Mouse (Mus musculus): ENCODE results near the gene Cntnap1.

Cntnap1 gene

GRCm38 (mm10) chr11:101170811-101171610 is 688 bp downstream of the Cntnap1 start, which contains the start of gene Plekhh3:
TSS of gene Plekhh3 (minus strand) at chr11:101171351.
- peak; percentile 98 for DNase-seq (ENCODE audit: low read depth, low spot score)

- peak; percentile 92 for DNase-seq (ENCODE audit: low read depth, low spot score)
These were observed 1.6 kb downstream of the Cntnap1 start for GRCm38 (mm10) chr11:101171721-101172433.

- no peak for DNase-seq (ENCODE audit: low read depth, low spot score)
These were observed 2.1 kb downstream of the Cntnap1 start for GRCm38 (mm10) chr11:101172434-101172815.

DNA sequence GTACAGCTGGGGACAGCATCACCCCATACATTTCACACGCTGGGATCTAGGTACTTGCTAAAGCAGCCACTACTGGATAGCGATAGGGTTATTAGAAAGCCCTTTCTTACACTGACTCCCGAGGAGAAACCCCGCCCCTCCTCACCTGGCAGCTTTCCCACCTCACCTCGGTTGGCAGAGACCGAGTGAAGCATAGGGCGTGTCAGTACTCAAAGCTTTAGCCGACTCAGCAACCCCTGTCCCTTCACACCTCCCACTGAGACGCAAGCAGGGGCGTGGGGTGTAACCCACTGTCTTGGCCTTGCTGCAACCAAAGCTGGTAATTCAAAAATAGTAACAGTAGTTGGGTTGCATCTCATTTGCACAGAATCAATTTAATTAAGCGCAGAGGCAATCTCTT is 2.8 kb downstream of the Cntnap1 start:
- DNase-seq (ENCODE audit: low read depth, low spot score), result no peak

DNA sequence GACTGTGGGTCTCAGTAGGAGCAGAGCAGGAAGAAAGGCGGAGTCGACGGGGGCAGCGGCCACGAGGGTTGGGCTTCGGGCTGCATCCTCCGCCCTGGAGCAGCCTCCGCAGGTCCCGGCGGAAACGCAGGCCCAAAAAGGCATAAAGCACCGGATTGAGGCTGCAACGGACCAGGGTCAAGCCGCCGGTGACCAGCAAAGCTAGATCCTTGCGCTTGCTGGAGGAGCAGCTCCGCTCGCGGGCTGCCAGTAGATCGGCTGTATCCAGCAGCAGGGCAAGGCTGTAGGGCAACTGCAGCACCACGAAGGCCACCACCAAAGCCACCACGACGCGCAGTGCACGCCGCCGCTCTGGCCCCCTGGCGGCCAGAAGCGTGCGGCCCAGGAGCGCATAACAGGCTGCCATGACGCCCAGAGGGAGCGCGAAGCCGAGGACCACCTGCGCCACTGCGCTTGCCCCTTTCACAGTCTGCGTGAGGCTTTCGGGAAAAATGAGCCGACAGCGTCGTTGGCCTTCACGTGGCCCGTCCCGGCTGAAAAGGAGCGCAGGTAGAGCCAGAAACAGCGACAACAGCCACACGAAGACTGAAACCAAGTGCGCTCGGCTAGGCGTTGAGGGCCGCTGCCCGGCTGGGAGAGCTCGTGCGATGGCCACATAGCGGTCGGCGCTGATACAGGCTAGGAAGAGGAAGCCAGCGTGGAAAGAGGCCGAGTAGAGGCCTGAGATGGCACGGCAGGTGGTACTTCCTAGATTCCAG is 3.5 kb downstream of the Cntnap1 start:
- peak; percentile 95 for DNase-seq (ENCODE audit: low read depth, low spot score)

GRCm38 (mm10) chr11:101174389-101174745 is 4.0 kb downstream of the Cntnap1 start:
- peak; percentile 65 for DNase-seq (ENCODE audit: low read depth, low spot score)

DNA sequence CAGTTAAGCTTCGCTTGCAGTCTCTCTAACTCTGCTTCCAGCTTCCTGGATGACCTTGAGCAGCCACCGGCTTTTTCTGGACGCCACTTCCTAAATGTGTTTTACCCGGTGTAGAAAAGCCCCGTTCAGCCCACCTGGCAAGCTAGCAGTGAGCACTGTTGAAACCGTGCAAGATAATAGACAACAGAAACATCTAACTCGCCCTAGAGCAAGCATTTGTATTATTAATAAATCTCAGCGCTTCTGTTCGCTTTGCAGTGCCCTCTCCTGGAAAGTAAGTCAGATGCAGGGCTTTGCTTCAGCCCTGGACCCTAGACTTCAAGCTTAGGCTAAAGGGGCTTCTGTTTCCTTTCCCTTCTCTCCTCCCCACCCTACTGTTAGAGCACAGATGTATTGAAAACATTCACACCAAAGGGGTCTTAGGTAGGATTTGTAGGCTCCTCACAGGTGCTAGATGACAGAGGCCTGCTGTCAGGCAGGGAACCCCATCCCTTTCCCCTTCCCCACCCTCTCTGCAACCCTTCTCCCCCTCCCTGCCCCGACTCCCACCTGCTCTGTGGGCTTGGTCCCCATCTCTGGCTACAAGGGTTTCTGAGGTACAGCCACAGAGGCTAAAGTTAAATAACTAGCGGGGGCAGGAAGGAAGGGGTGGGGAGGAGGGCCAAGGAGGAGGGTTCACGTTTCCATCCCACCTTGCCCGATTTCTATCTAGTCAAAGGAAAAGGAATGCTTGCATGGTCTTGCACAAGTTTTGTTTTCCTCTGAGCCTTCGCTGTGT is 4.7 kb downstream of the Cntnap1 start, which contains the start of gene Ccr10:
Gene Ccr10, minus strand, starts transcription at position 593 of the 778 bp plus-strand sequence.
- DNase-seq (ENCODE audit: low read depth, low spot score), result peak; percentile 83

- peak; percentile 89 for DNase-seq (ENCODE audit: low read depth, low spot score)
These were observed 5.4 kb downstream of the Cntnap1 start for GRCm38 (mm10) chr11:101175636-101176116.

DNA sequence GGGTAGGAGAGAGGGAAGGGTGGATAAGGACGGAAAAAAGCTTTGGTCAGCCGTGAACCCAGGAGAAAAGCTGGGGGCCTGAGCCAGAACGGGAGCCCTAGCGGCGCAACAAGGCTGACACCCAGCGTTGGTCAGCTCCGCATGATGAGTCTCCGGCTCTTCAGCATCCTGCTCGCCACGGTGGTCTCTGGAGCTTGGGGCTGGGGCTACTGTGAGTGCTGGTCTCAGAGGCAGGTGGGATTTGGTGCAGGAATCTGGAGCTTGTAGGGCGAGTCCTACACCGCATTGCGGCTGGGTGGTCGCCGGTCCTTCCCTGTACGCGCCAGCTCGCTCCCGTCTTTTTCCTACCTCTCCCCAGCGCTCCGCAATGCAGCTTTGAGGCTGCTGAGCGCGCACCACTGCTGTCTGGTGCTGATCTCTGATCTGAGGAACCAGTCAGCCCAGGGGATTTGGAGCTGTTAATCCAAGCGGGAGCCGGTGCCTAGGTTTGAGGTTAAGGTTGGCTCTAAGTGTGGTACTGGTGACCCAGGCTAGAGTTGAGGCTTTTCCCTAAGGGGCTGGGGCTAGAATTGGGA is 5.9 kb downstream of the Cntnap1 start:
- peak; percentile 81 for DNase-seq (ENCODE audit: low read depth, low spot score)

GRCm38 (mm10) chr11:101176933-101177773 is 6.8 kb downstream of the Cntnap1 start:
- peak; percentile 95 for DNase-seq (ENCODE audit: low read depth, low spot score)

DNA sequence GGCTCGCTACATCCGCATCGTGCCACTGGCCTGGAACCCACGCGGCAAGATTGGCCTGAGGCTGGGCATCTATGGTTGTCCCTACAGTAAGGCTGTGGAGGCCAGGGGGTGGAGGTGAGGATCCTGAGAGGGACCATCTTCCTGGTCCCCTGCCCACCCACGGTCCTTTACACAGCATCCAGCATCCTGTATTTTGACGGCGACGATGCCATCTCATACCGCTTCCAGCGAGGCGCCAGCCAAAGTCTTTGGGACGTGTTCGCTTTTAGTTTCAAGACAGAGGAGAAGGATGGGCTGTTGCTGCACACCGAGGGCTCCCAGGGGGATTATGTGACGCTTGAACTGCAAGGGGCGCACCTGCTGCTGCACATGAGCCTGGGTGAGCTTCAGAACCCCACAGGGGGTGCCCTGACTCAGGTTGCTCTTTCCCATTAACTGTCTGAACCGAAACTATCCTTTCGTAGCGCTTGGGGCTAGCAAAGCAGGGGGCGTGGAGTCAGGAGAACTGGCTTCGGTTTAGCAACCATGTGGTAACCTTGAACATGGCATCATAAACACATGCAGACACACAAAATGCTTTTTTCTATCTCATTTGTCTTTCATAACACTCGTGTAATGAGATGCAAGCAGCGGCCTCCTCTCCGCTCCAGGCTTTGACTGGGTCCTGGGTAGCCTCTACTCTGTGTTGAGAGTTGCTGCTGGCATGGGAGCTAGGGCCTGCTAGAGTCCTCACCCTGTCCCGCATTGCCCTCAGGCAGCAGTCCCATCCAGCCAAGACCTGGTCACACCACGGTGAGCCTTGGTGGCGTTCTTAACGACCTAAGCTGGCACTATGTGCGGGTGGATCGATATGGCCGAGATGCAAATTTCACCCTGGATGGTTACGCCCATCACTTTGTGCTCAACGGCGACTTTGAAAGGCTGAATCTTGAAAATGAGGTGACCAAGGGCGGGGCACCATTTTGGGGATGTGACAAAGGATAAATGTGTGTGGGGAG is 8.0 kb downstream of the Cntnap1 start:
- DNase-seq (ENCODE audit: low read depth, low spot score), result peak; percentile 89

DNA sequence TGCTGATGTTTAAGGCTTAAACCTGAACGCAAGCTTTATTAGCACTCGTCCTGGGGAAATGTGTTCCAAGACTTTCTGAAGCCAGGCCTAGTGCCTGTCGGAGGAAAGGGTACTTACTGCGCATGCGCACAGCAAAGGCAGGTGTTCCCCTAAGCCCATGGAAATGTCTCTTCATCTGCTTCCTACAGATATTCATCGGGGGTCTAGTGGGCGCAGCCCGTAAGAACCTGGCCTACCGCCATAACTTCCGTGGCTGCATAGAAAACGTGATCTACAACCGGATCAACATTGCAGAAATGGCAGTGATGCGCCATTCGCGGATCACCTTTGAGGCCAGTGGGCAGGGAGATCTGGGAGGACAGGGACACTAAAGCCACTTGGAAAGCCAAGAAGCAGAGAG is 9.0 kb downstream of the Cntnap1 start:
- DNase-seq (ENCODE audit: low read depth, low spot score), result no peak

DNA sequence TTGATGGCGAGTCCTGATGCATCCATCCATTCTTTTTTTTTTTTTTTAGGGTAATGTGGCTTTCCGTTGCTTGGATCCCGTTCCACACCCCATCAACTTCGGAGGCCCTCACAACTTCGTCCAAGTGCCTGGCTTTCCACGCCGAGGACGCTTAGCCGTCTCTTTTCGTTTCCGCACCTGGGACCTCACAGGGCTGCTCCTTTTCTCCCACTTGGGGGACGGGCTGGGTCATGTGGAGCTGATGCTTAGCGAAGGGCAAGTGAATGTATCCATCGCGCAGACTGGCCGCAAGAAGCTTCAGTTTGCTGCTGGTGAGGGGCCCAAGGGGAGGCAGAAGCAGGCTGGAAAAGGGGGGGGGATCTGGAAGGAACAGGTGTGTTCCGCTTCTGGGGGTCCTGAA is 9.9 kb downstream of the Cntnap1 start:
- DNase-seq (ENCODE audit: low read depth, low spot score), result no peak

DNA sequence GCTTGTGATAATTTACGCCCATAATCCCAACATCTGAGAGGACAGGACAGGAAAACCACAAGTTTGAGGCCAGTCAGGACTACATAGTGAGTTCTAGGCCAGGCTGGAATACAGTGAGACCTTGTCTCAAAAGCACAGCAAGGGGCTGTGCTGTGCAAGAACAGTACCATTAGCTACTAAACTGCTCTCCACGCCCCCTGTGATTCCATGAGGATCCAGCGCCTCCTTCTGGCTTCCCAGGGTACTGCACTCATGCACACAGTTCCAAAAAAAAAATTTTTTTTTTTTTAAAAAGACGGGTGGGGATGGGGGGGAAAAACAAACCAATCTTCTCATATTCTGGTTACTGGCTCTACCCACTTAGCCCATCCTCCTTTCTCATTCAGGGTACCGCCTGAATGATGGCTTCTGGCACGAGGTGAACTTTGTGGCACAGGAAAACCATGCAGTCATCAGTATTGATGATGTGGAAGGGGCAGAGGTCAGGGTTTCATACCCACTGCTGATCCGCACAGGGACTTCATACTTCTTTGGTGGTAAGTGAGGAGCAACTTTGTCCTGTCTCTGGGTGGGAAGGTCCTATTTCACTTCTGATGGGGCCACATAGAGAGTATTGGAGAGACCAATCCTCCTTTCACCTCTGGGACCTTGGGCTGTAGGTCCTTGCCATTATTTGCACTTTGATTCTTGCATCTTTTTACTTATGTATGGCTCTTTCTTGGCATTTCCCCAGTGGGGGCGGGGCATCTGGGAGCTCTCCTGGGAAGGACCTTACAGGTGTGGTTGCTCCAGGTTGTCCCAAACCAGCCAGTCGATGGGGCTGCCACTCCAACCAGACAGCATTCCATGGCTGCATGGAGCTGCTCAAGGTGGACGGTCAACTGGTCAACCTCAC is 10.8 kb downstream of the Cntnap1 start:
- DNase-seq (ENCODE audit: low read depth, low spot score), result no peak

- no peak for DNase-seq (ENCODE audit: low read depth, low spot score)
These were observed 11.6 kb downstream of the Cntnap1 start for GRCm38 (mm10) chr11:101181961-101182360.

- no peak for DNase-seq (ENCODE audit: low read depth, low spot score)
These were observed 12.6 kb downstream of the Cntnap1 start for GRCm38 (mm10) chr11:101182771-101183517.

DNA sequence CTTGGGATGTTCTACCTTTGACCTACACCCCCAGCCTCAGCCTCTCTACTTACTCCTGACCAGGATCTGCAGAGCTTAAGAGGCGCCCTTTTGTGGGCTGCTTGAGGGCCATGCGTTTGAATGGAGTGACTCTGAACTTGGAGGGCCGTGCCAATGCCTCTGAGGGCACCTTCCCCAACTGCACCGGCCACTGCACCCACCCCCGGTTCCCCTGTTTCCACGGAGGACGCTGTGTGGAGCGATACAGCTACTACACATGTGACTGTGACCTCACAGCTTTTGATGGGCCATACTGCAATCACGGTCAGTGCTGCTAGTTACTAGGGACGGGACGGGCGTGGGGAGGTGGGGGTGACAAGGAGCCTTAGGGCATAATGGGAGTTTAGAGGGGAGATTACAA is 14.7 kb downstream of the Cntnap1 start:
- DNase-seq (ENCODE audit: low read depth, low spot score), result no peak
